Mouse (Mus musculus): ENCODE results near the gene Ano9.
A peak's percentile ranks its signal among the peaks of the same experiment; 100 is the strongest.

Ano9 gene

GRCm38 (mm10) chr7:141099911-141100691, 17.5 kb downstream of the Ano9 start, which contains the start of gene Sigirr:
Gene Sigirr, minus strand, starts transcription at chr7:141100572.
- DNase-seq = peak; percentile 80

- DNase-seq = no peak
Observed at GRCm38 (mm10) chr7:141097177-141097576, 20.4 kb downstream of the Ano9 start.

GRCm38 (mm10) chr7:141096649-141097056, 21.0 kb downstream of the Ano9 start:
- DNase-seq = peak; percentile 96

GRCm38 (mm10) chr7:141096021-141096420, 21.6 kb downstream of the Ano9 start:
- DNase-seq = peak; percentile 76

GRCm38 (mm10) chr7:141094487-141095205, 23.0 kb downstream of the Ano9 start:
- no peak for DNase-seq

GRCm38 (mm10) chr7:141093950-141094349, 23.7 kb downstream of the Ano9 start:
- no peak for DNase-seq

- peak; percentile 92 for DNase-seq
Observed at GRCm38 (mm10) chr7:141092051-141092735, 25.4 kb downstream of the Ano9 start.

- no peak for DNase-seq
Observed at GRCm38 (mm10) chr7:141090228-141090627, 27.4 kb downstream of the Ano9 start.

GRCm38 (mm10) chr7:141088473-141088872, 29.1 kb downstream of the Ano9 start:
- peak; percentile 52 for DNase-seq

GRCm38 (mm10) chr7:141087894-141088293, 29.7 kb downstream of the Ano9 start:
- peak; percentile 73 for DNase-seq

GRCm38 (mm10) chr7:141079481-141080449, 37.8 kb downstream of the Ano9 start:
- DNase-seq = no peak

- DNase-seq = no peak
Observed at GRCm38 (mm10) chr7:141078876-141079275, 38.7 kb downstream of the Ano9 start.

GRCm38 (mm10) chr7:141077841-141078240, 39.8 kb downstream of the Ano9 start, which contains the start of gene Pkp3:
Gene Pkp3, plus strand, starts transcription at chr7:141078218.
- DNase-seq = no peak

- DNase-seq = no peak
Observed at GRCm38 (mm10) chr7:141073782-141074181, 43.8 kb downstream of the Ano9 start.

GRCm38 (mm10) chr7:141072017-141072745, 45.4 kb downstream of the Ano9 start:
- peak; percentile 83 for DNase-seq

- DNase-seq = peak; percentile 82
Observed at GRCm38 (mm10) chr7:141070058-141070862, 47.3 kb downstream of the Ano9 start.

GRCm38 (mm10) chr7:141068351-141068750, 49.3 kb downstream of the Ano9 start:
- no peak for DNase-seq

- no peak for DNase-seq
Observed at GRCm38 (mm10) chr7:141064576-141064975, 53.0 kb downstream of the Ano9 start.

GRCm38 (mm10) chr7:141064175-141064574, 53.4 kb downstream of the Ano9 start:
- peak; percentile 38 for DNase-seq

GRCm38 (mm10) chr7:141063353-141063752, 54.3 kb downstream of the Ano9 start:
- no peak for DNase-seq

GRCm38 (mm10) chr7:141062525-141062924, 55.1 kb downstream of the Ano9 start:
- DNase-seq = no peak
